Mouse (Mus musculus) intestine, embryonic 16.5 days (tissue): ENCODE results near the gene Kdm1a. TPM values are rescaled to one million over a fixed set of nuclear protein-coding genes. Genes with fewer than 3 reads are reported as not detected.

Source experiments
- ATAC-seq: fragments of 200-750 bp; cut with Nextera tagmentation; 2 replicates; pipeline ENCODE4 v1.8.0; 2017; ENCODE audit warnings: moderate TSS enrichment, moderate library complexity
- H3K27ac ChIP-seq: fragments of 300-500 bp; sonication (generic); 2 replicates; pipeline ENCODE4 v1.5.1; 2014; ENCODE audit warnings: mild to moderate bottlenecking, low read length
- H3K27me3 ChIP-seq: fragments of 300-500 bp; sonication (generic); replicated peaks from 2 replicates; pipeline ENCODE4 v1.6.1; 2014; ENCODE audit warnings: low read length, control low read depth, mixed read lengths; ENCODE audit not compliant: control insufficient read depth, insufficient read depth
- H3K36me3 ChIP-seq: fragments of 300-500 bp; sonication (generic); 2 replicates; pipeline ENCODE4 v1.6.1; 2014; ENCODE audit warnings: low read length, control low read depth; ENCODE audit not compliant: control insufficient read depth, insufficient read depth
- H3K4me1 ChIP-seq: fragments of 300-500 bp; sonication (generic); 2 replicates; pipeline ENCODE4 v1.6.1; 2014; ENCODE audit warnings: low read length, control low read depth, mixed read lengths; ENCODE audit not compliant: control insufficient read depth, insufficient read depth
- H3K4me2 ChIP-seq: fragments of 300-500 bp; sonication (generic); 2 replicates; pipeline ENCODE4 v1.6.1; 2014; ENCODE audit warnings: low read depth, low read length, control low read depth
- H3K4me3 ChIP-seq: fragments of 300-500 bp; sonication (generic); 2 replicates; pipeline ENCODE4 v1.5.1; 2014; ENCODE audit warnings: mild to moderate bottlenecking, low read length
- H3K9ac ChIP-seq: fragments of 300-500 bp; sonication (generic); 2 replicates; pipeline ENCODE4 v1.6.1; 2014; ENCODE audit warnings: low read depth, low read length
- H3K9me3 ChIP-seq: fragments of 300-500 bp; sonication (generic); 2 replicates; pipeline ENCODE4 v1.6.1; 2016; ENCODE audit warnings: low read length, control low read depth; ENCODE audit not compliant: control insufficient read depth
- WGBS: fragments of 180-500 bp; shearing (Covaris S2); extraction: QIAGEN DNeasy Blood & Tissue Kit; methylation state at CpG from one replicate; pipeline ENCODE4 v1.1.7; 2014; 5-methylcytosine and 5-hydroxymethylcytosine counted together
- polyA plus RNA-seq: library from polyadenylated mRNA; unstranded; fragments of >200 nt; fragmentation: Nextera tagmentation; extraction: Ambion mirVana; gene quantifications from 2 replicates; pipeline ENCODE4 v1.2.1, GENCODE M21; 2015

The Kdm1a gene
- polyA plus RNA-seq = 14.0 and 14.3 TPM in 2 replicates

DNA sequence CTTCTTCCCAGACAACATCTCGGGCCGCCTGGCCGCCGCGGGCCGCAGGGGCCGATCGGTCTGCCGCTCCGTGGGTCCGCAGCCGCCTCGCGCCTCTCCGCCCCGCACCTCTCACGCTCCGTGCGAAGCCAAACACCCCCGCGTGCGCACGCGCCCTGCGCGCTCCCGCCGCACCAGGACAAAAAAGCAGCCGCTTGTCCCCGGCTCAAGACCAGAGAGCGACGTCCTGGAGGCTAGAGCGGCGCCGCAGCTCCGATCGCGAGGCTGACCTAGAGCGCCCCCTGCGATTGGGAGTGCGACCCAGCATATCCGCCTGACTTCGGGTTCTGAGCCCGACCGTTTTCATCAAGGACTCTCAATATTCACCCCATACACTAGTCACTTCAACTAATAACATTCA is at the start of gene Kdm1a:
TSS of gene Kdm1a (minus strand) at position 156 of the 400 bp plus-strand sequence.
- WGBS = under 1% methylated on average over 45 of the region's 45 CpGs
- H3K4me2 ChIP-seq = peak within 1 kb of the TSS; percentile 68
- peak; percentile 84 for ATAC-seq

DNA sequence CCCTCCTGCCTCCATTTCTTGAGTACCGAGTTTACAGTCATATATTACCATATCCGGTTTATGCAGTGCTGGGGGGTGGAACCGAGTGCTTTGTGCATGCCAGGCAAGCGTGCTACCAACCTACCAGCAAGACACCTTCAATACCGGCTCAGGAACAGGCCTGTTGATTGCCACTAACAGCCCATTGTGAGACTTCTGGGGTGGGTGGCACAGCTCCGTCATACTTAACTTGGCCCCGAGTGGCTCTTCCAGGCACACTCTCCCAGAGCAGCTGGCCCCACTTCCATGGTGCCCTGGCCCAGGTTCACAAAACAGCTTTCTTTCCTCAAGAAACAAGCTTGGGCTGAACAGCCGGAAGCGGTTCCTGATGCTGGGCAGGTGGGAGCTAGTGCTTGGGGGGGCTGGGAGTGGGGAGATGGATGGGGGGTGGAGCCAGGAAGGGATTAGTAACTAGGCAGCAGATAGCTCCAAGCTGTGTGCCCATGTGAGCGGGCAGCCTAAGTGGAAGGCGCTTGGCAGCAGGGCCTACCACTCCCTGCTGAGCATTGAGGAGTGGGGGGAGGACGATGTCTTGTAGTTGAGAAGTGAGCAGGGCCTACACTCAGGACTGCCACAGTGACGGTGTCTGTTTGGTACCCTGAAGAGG is 49.5 kb upstream of the Kdm1a start:
- Histone ChIP-seq H3K27ac (no peak overlapping the region), H3K4me1 (peaks cover 10% of the 10 kb centered on the region), H3K4me3 (no peak overlapping the region), H3K9ac (no peak overlapping the region), H3K36me3 (peaks cover 5% of the 10 kb centered on the region; the same call in 1 of the 2 replicates), H3K9me3 (peaks cover 2% of the 10 kb centered on the region; the same call in 1 of the 2 replicates), H3K27me3 (no peaks in the 10 kb centered on the region), H3K4me2 (no peak overlapping the region)
- 78% methylated on average over 13 of the region's 13 CpGs for WGBS
- ATAC-seq = no peak

More for the DNA sequence above, at the start of gene Kdm1a:
- no peaks in the 10 kb centered on the region for H3K9me3 ChIP-seq
- peak within 1 kb of the TSS; percentile 89 for H3K27ac ChIP-seq
- H3K27me3 ChIP-seq = no peaks in the 10 kb centered on the region
- peak within 1 kb of the TSS; percentile 93 for H3K4me3 ChIP-seq
- H3K9ac ChIP-seq = peak within 1 kb of the TSS; percentile 99
- H3K36me3 ChIP-seq = no peaks in the 10 kb centered on the region
- peaks cover 12% of the 10 kb centered on the region; the same call in 1 of the 2 replicates for H3K4me1 ChIP-seq

DNA sequence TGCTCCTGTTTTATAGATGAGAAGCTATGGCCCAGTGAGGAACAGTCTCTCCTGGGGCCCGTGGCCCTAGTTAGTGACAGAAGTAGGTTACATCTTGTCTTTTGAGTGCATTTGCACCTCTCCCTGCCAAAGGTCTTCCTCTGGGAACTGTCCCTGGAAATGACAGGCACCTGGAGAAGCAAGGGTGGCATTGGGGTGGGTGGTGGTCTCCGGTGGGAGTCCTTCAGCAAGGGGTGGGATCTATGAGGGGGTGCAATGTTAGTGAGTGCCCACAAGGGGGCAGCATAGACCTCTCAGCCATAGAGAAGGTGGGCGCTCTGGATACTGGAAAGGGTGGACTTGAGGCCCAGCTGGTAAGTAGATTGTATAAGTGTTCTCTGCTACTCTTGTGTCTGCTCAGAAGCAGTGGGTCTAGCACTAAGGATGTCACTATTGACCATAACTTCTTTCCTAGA is 48.9 kb upstream of the Kdm1a start:
- peaks cover 3% of the 10 kb centered on the region; the same call in 1 of the 2 replicates for H3K36me3 ChIP-seq
- H3K9me3 ChIP-seq = peaks cover 7% of the 10 kb centered on the region; the same call in 1 of the 2 replicates
- no peak overlapping the region for H3K4me3 ChIP-seq
- no peaks in the 10 kb centered on the region for H3K27me3 ChIP-seq
- peaks cover 10% of the 10 kb centered on the region for H3K4me1 ChIP-seq
- no peak overlapping the region for H3K9ac ChIP-seq
- no peak overlapping the region for H3K4me2 ChIP-seq
- ATAC-seq = no peak
- 70% methylated on average over 3 of the region's 3 CpGs for WGBS
- no peak overlapping the region for H3K27ac ChIP-seq

DNA sequence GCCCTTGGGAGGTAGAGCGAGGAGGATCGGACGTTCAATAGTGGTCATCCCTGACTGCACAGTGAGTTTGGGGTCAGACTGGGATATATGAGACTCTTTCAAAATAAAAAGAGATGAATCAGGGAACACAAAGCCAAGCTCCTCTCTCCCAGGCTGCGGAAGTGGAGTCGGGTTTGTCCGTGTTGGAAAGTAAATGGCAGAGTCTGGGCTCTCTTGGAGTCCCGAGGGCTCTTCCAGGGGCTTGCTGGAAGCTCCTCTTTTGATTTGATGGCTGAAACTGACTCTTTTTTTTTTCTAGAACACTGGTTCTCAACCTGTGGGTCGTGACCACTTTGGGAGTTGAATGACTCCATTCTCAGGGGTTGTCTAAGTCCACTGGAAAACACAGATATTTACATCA is 47.7 kb upstream of the Kdm1a start:
- Histone ChIP-seq H3K27me3 (no peaks in the 10 kb centered on the region), H3K4me1 (peaks cover 10% of the 10 kb centered on the region), H3K9ac (no peak overlapping the region), H3K27ac (no peak overlapping the region), H3K36me3 (0 out of 2 replicates have a peak, but pooled peaks cover 3% of the 10 kb centered on the region), H3K4me2 (no peak overlapping the region), H3K9me3 (peaks cover 7% of the 10 kb centered on the region; the same call in 1 of the 2 replicates), H3K4me3 (no peak overlapping the region)
- WGBS = 83% methylated on average over 8 of the region's 8 CpGs
- ATAC-seq = no peak

DNA sequence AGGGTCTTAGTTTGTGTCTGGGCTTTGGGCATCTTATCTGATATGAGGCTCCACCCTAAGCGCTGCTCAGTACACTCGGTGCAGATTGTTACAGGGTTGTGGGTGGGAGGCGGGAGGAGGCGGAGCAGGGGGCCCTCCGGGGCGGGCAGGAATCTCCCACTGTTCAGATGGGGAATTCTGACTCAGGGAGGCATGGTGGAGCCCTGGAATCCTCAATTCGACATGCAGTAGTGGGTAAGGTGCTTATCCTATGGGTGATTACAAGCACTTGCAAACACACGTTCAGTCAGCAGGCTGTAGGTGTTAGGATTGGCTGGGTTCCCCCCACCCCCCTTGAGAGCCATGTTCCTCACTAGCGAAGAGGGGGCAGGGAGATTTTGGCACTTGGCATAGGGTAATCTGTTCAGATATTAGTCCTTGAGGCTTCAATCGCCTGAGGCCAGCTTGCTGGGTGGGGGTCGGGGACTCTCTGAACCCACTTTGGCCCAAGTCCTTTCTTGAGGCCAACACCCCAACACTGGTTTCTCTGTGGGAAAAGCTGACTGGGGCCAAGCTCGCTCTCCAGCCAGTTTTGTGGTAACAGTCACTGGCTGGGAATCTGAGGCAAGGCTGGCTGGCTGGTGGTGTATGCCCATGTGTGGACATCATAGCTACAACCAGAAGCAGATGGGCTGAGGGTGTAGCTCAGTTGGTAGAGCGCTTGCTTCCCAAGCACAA is 47.1 kb upstream of the Kdm1a start:
- Histone ChIP-seq H3K4me3 (no peak overlapping the region), H3K9ac (peak overlapping the region; percentile 19; the same call in 1 of the 2 replicates)
- ATAC-seq = peak; percentile 55

DNA sequence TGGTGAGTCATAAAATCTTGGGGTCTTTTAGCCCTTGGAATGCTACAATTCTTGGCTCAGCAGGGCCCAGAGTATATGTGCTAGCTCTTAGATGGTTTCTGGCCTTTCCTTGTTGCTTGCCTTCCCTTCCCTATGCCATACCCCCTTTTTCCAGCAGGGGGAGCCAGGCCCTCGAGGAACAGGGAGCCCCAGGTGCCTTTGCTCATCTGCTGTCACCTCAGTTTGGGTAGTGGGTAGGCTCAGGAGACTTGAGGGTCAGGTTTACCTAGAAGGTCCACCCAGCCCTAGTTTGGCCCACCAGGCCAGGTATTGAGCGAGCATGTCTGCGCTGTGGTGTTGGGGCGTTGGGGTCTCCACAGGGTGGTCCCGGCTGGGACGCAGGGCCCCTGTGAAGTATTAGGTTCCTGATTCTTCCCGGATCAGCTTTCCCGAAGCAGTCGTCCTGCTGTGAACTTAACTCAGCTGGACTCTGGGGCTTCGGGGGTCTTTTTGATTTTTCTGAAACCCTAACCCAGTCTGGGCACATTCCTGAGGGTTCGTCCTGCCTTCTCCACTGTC is 46.5 kb upstream of the Kdm1a start:
- Histone ChIP-seq H3K27me3 (no peaks in the 10 kb centered on the region), H3K4me1 (peaks cover 10% of the 10 kb centered on the region), H3K4me2 (peak overlapping the region; percentile 47), H3K4me3 (no peak overlapping the region), H3K36me3 (0 out of 2 replicates have a peak, but pooled peaks cover 3% of the 10 kb centered on the region), H3K27ac (0 out of 2 replicates have a peak overlapping the region, but pooled peaks have one; percentile 16), H3K9me3 (peaks cover 7% of the 10 kb centered on the region; the same call in 1 of the 2 replicates), H3K9ac (peak overlapping the region; percentile 19; the same call in 1 of the 2 replicates)
- ATAC-seq = peak; percentile 55
- 11% methylated on average over 11 of the region's 11 CpGs for WGBS

More for the DNA sequence above, 47.1 kb upstream of the Kdm1a start:
- 38% methylated on average over 13 of the region's 13 CpGs for WGBS
- H3K4me2 ChIP-seq = peak overlapping the region; percentile 47
- H3K27me3 ChIP-seq = no peaks in the 10 kb centered on the region
- H3K36me3 ChIP-seq = 0 out of 2 replicates have a peak, but pooled peaks cover 3% of the 10 kb centered on the region
- H3K27ac ChIP-seq = no peak overlapping the region
- H3K4me1 ChIP-seq = peaks cover 10% of the 10 kb centered on the region
- peaks cover 7% of the 10 kb centered on the region; the same call in 1 of the 2 replicates for H3K9me3 ChIP-seq

DNA sequence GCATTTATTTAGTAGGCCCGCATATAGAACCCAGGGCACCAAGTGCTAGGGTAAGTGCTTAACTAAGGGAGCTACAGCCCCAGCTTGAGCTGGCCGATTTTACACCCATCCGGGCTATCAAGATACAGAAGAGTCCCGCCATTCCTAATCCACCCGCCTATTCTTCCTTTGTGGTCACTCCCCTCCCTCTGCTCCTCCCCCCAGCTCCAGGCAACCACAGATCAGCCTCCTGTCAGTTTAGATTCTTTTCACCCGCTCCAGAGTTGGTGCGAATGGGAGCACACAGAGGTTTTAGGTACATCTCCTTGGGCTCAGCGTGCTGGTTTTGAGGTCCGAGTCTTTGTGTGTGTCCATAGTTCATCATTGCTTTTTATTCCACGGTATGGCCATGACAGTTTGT is 36.4 kb upstream of the Kdm1a start:
- no peak for ATAC-seq
- Histone ChIP-seq H3K4me3 (no peak overlapping the region), H3K27ac (no peak overlapping the region), H3K4me2 (no peak overlapping the region), H3K4me1 (peaks cover 8% of the 10 kb centered on the region), H3K9me3 (no peaks in the 10 kb centered on the region), H3K36me3 (no peaks in the 10 kb centered on the region), H3K9ac (peak overlapping the region; percentile 21; the same call in 1 of the 2 replicates), H3K27me3 (peaks cover 22% of the 10 kb centered on the region)
- WGBS = 17% methylated on average over 10 of the region's 10 CpGs

DNA sequence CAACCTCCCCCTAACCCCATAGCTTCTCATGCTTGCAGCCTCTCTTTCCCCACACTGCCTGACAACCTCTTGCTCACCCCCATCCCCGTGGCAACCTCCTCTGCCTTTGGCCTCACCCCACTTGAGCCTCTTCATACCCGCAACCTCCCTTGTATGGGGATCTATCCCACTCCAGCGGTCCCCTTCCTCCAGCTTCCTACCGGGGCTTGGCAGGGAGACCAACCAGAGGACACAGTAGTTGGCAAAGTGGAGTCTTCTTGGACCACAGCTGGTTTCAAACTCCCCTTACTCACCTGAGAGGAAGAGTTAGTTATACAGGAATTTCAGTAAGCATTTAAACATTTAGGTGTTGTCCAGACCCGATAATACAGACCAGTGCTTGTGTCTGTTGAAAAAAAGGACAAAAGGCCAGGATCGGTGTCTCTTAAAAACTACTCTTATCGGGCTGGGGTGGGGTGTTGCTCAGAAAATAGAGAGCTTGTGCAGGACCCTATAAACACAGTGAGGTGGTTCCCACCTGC is 35.8 kb upstream of the Kdm1a start:
- no peak overlapping the region for H3K4me2 ChIP-seq
- H3K36me3 ChIP-seq = no peaks in the 10 kb centered on the region
- no peaks in the 10 kb centered on the region for H3K9me3 ChIP-seq
- H3K4me3 ChIP-seq = no peak overlapping the region
- no peak for ATAC-seq
- no peak overlapping the region for H3K9ac ChIP-seq
- H3K27me3 ChIP-seq = peaks cover 22% of the 10 kb centered on the region
- WGBS = 44% methylated on average over 7 of the region's 7 CpGs
- H3K27ac ChIP-seq = no peak overlapping the region
- H3K4me1 ChIP-seq = peaks cover 8% of the 10 kb centered on the region
